Mouse (Mus musculus): ENCODE measurements around the gene Pnpo.
A peak's percentile ranks its signal among the peaks of the same experiment; 100 is the strongest.

Gene Pnpo

GRCm38 (mm10) chr11:96937549-96938425, 6.0 kb downstream of the Pnpo start:
- peak; percentile 54 for DNase-seq (ENCODE audit: extremely low spot score)

GRCm38 (mm10) chr11:96935872-96936650, 7.7 kb downstream of the Pnpo start:
- DNase-seq (ENCODE audit: extremely low spot score): no peak

GRCm38 (mm10) chr11:96934921-96935356, 8.8 kb downstream of the Pnpo start:
- peak; percentile 63 for DNase-seq (ENCODE audit: extremely low spot score)

GRCm38 (mm10) chr11:96933562-96934276, 10.1 kb downstream of the Pnpo start:
- DNase-seq (ENCODE audit: extremely low spot score): no peak

GRCm38 (mm10) chr11:96931327-96932062, 12.3 kb downstream of the Pnpo start:
- DNase-seq (ENCODE audit: extremely low spot score): no peak

GRCm38 (mm10) chr11:96929766-96930331, 13.9 kb downstream of the Pnpo start:
- no peak for DNase-seq (ENCODE audit: extremely low spot score)

- no peak for DNase-seq (ENCODE audit: extremely low spot score)
These were observed 14.6 kb downstream of the Pnpo start for GRCm38 (mm10) chr11:96929096-96929765.

GRCm38 (mm10) chr11:96928691-96929090, 15.1 kb downstream of the Pnpo start:
- no peak for DNase-seq (ENCODE audit: extremely low spot score)

- no peak for DNase-seq (ENCODE audit: extremely low spot score)
These were observed 15.7 kb downstream of the Pnpo start, which contains the start of gene Prr15l for GRCm38 (mm10) chr11:96928088-96928487. Gene Prr15l (plus strand): TSS chr11:96928104.

- no peak for DNase-seq (ENCODE audit: extremely low spot score)
These were observed 17.2 kb downstream of the Pnpo start for GRCm38 (mm10) chr11:96926587-96926986.

GRCm38 (mm10) chr11:96925469-96926148, 18.2 kb downstream of the Pnpo start:
- no peak for DNase-seq (ENCODE audit: extremely low spot score)

GRCm38 (mm10) chr11:96924861-96925260, 18.9 kb downstream of the Pnpo start:
- no peak for DNase-seq (ENCODE audit: extremely low spot score)

- DNase-seq (ENCODE audit: extremely low spot score): no peak
These were observed 24.8 kb downstream of the Pnpo start for GRCm38 (mm10) chr11:96919003-96919402.

- DNase-seq (ENCODE audit: extremely low spot score): no peak
These were observed 26.4 kb downstream of the Pnpo start for GRCm38 (mm10) chr11:96917415-96917814.

- no peak for DNase-seq (ENCODE audit: extremely low spot score)
These were observed 26.8 kb downstream of the Pnpo start for GRCm38 (mm10) chr11:96916885-96917396.

- peak; percentile 100 for DNase-seq (ENCODE audit: extremely low spot score)
These were observed 27.5 kb downstream of the Pnpo start, which contains the start of gene Cdk5rap3 for GRCm38 (mm10) chr11:96916044-96916884. Gene Cdk5rap3 (minus strand): TSS chr11:96916496.

GRCm38 (mm10) chr11:96912682-96913081, 31.1 kb downstream of the Pnpo start:
- no peak for DNase-seq (ENCODE audit: extremely low spot score)

GRCm38 (mm10) chr11:96910003-96910402, 33.8 kb downstream of the Pnpo start:
- peak; percentile 91 for DNase-seq (ENCODE audit: extremely low spot score)

GRCm38 (mm10) chr11:96908594-96908993, 35.2 kb downstream of the Pnpo start:
- DNase-seq (ENCODE audit: extremely low spot score): no peak

All from embryo, embryonic 9.5 days (tissue).